Mouse (Mus musculus) fat pad, adult 2 months (tissue): ENCODE measurements at regions not wholly inside any gene's neighbourhood (a gene's known extent, or its start where the extent isn't known, plus 50 kb on each side); places are given as distances from the start of the nearest gene placed in this dataset.
A peak's percentile ranks its signal among the peaks of the same experiment; 100 is the strongest.

Source experiments
- DNase-seq: peaks from one replicate; pipeline ENCODE4 v3.0.0-alpha.2; 2011; ENCODE audit warnings: low read depth, low spot score; ENCODE audit errors: extremely low read depth

DNA sequence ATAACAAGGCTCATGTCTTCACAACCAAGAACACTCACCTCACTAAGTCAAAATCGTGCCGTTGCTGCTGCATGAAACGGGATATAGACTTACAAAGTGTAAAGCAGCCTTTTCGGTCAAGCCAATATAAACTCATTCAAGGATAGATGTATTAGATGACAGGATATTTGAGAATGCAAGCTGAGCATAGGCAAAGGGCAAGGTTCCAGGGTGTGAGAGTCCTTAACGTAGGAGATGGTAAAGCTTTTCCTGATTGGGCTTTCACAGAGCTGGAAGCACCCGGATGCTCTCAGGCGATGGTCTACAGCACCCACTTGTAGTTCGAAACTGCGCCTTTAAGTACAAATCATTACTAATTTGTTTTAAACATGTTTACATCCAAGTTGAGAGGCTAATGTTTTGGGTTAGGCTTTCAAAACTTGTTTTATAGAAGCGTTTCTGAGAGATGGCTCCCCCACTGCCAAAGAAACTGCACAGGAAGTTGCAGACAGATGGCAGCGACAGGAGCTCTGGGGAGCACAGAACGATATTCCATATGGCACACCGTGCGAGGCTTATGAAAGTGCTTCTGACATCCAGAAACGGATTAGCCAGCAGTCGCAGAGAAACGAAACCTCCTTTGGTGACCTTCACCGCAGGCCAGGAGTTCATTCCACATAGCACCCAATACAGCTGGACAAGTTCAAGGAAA, 54.1 kb upstream of the Rell1 start:
- no peak for DNase-seq

DNA sequence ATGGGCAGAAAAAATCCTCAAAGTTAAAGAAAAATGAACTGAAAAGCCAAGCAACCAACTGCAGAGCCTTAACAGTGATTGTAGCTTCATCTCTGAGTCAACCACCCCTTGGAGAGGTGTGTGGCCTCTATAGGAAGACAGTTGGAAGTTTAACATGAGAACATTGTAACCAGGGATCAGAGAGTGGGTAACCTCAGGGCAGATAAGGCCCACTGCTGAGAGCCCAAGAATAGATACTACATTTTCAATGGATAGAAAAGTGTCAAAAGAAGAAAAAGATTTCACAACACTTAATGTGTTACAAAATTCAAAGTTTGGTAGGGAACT, 54.6 kb upstream of the Rell1 start:
- no peak for DNase-seq

DNA sequence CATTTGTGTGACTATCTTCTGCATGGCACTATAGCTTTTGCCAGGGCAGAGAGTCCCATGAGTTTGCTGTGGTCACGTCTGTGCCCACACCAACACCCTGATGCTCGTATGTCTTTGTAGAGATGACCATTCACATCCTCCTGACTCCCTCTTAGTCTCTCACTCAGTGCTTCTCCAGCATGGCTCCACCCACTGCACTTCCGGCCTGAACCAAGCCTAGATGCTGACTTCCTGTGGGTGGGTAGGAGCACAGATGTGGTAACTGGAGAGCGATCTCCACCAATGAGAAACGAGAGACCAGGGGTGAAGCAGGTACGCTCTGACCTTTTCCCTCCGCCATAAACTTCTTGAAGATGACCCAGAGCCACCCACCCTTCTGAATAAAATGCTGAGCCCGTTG, 55.7 kb upstream of the Rell1 start:
- DNase-seq, result no peak

DNA sequence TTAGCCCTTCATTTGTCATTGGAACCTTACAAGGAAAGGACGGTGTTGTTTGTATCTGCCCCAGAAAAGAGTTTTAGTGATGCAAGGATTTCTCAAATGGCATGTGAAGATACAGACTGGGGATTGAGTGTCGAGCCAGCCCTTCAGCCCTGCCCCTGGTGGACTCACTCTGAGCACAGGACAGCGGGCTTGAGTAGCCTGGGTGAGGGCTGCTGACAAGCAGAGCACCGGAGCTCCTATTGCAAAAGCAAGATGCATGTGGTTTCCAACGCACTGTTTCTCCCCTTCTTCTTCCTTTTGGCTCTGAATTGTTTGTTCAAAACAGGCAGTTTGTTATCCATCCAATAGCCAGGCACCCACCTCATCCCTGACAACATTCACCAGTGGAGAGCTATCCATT, 59.0 kb upstream of the Rell1 start:
- DNase-seq, result no peak

DNA sequence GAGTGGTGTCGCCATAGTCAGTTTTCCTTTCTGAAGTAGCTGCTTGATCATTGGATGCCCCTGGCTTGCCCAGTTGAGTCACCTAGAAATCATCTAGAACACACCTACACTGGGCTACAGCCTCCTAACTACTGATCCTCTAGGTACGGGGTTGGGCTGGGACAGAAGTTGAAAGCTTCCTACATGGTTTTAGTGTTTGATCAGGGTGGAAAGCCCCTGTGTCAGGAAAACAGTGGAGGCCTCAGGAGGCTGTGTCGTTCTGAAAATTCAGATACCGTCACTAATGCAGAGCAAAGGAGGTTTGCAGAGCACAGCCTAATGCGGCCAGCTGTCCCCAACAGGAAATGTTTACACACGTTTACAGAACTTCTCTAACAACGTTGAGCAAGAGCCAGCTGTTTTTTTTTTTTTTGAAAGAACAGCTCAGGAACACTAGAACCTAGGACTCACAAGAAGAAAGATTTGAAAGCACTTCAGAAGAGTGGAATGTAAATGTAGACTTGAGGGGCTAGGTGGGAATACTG, 61.0 kb upstream of the Rell1 start:
- no peak for DNase-seq

DNA sequence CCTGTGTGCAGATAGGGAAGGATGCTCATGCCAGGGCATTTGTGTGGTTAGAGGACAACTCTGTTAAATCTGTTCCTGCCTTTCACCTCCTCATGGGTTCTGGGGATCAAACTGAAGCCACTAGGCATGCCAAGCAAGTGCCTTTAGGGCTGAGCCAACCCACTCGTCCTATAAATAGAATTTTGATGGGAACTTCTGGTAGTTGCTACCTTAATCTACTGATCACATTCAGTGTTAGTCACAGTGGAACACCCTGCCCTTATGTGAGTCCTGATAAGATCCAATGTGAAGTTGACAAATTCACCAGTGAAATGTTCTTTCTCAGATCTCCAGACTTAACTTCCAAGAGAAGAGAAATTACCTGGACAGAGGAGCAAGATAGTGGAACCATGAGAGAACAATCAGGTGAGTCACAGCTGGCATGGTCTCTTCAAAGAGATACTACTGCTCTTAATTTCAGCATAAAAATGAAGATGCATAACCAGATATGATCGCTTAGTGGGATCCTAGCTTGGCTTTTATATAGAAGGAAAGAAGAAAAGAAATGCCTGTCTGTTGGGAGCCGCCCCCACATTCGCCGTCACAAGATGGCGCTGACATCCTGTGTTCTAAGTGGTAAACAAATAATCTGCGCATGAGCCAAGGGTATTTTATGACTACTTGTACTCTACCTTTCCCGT, 61.7 kb upstream of the Rell1 start:
- no peak for DNase-seq

DNA sequence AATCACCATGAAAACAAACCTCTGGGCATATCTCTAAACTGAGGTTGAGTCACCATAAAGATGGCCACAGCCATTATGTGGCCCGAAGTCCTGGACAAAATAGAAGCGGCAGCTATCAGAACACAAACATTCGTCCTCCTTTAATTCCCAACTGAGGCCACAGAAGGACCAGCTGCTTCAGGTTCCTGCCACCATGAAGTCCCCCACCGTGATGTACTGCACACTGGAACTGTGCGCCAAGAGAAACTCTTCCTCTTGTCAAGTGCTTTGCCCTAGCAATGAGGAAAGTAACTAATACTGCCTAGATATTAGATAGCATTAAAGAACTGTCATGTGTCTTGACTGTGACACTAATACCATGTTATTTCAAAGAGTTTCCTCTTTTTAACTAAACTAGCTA, 54.4 kb upstream of the Pgm2 start:
- DNase-seq, result no peak

DNA sequence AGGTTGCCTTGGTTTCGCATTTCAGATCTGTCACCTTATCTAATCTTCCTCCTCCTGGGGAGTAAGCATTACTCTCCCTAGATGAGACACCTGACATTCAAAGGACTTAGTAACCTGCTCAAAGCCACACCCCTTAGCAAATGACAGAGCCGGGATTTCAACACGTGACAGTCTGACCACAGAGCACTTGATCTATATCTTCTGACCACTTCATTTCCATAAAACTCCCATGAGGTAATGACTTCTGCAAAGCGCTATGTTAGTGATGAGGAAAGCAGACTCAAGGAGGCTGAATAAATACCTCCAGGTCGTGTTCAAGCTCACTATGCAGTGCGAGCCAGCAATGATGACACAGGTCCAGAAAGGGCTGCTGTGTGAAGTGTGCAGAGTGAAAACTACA, 52.1 kb upstream of the Pgm2 start:
- peak; percentile 49 for DNase-seq
